Mouse (Mus musculus): ENCODE measurements at regions not wholly inside any gene's neighbourhood (a gene's known extent, or its start where the extent isn't known, plus 50 kb on each side); places are given as distances from the start of the nearest gene placed in this dataset.
A peak's percentile ranks its signal among the peaks of the same experiment; 100 is the strongest.

DNA sequence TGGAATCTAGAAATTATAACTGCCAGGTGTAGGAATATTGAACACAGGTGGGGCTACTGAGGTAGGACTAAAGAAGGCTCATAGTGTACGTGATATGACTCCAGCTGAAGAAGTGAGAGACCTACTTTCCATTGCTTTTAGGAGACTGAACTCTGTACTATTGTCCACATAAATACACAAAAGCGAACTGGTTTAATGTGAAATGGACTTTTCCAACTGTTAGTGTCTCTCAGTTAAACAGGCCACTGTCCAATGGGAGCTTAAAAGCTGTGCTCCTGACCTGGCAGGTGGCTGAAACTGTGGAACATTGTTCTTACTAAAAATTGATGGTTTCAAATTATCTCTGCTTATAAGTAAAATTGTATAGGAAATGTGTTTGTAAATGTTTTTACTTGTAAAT, 381.4 kb downstream of the 1700129C05Rik start:
- no peaks in the 10 kb centered on the region for H3K4me1 ChIP-seq (replicated peaks; ENCODE audit: control insufficient read depth, insufficient read depth, low read length)
- H3K9ac ChIP-seq (replicated peaks; ENCODE audit: low read depth, low read length): no peak overlapping the region
- no peaks in the 10 kb centered on the region for H3K9me3 ChIP-seq (ENCODE audit: control insufficient read depth, low read length)
- ATAC-seq: no peak
- no peak overlapping the region for H3K4me3 ChIP-seq (replicated peaks; ENCODE audit: low read length)
- no peaks in the 10 kb centered on the region for H3K36me3 ChIP-seq (ENCODE audit: control insufficient read depth, insufficient read depth)
- H3K4me2 ChIP-seq (ENCODE audit: low read length): no peak overlapping the region
- no peaks in the 10 kb centered on the region for H3K27me3 ChIP-seq (replicated peaks; ENCODE audit: control insufficient read depth, insufficient read depth, low read length)
- H3K27ac ChIP-seq (ENCODE audit: low read length): no peak overlapping the region
- 87% methylated on average over 2 of the region's 2 CpGs for whole genome bisulfite sequencing

DNA sequence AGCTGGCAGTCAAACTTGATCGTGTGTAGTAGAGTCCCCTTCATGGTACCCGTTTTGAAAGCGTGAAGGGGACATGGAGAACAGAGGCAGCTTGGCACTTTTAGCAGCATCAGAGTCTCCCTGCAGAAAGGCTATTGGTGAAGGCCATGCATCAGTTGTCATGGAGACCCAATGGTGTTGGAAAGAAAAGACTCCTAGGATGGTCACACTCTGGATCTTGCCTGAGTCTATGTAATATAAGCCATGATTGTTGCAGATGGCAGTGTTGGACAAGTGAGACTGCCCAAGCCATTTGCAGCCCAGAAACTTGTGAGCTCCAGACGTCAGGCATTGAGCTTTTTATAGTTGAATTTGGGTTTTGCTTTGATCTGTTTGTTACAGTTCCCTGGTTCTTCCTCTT, 382.9 kb downstream of the 1700129C05Rik start:
- no peaks in the 10 kb centered on the region for H3K36me3 ChIP-seq (ENCODE audit: control insufficient read depth, insufficient read depth)
- no peak overlapping the region for H3K4me2 ChIP-seq (ENCODE audit: low read length)
- no peaks in the 10 kb centered on the region for H3K27me3 ChIP-seq (replicated peaks; ENCODE audit: control insufficient read depth, insufficient read depth, low read length)
- no peak overlapping the region for H3K9ac ChIP-seq (replicated peaks; ENCODE audit: low read depth, low read length)
- H3K4me3 ChIP-seq (replicated peaks; ENCODE audit: low read length): no peak overlapping the region
- ATAC-seq: no peak
- no peaks in the 10 kb centered on the region for H3K9me3 ChIP-seq (ENCODE audit: control insufficient read depth, low read length)
- H3K4me1 ChIP-seq (replicated peaks; ENCODE audit: control insufficient read depth, insufficient read depth, low read length): no peaks in the 10 kb centered on the region
- no peak overlapping the region for H3K27ac ChIP-seq (ENCODE audit: low read length)
- 91% methylated on average over 4 of the region's 4 CpGs for WGBS

DNA sequence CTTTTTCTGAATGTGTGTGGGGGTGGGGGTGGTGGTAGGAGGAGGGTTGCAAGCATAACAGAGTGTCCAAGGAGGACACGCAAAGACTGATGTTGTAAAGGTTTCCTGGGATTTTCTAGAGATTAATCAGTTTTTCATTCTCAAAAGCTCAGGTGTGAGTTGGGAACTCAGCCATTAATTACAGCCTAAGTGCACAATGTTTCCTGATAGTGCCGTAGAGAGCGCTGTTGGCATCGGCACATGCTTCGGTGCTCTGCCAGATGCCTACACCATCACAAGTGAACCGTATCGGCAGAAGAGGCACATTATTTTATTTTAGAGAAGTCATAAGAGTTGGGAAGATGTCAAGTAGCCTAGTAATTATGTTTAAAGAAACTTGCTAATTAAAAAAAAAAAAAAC, 388.9 kb downstream of the 1700129C05Rik start:
- no peak for ATAC-seq
- 83% methylated on average over 7 of the region's 7 CpGs for WGBS
- no peak overlapping the region for H3K27ac ChIP-seq (ENCODE audit: low read length)

DNA sequence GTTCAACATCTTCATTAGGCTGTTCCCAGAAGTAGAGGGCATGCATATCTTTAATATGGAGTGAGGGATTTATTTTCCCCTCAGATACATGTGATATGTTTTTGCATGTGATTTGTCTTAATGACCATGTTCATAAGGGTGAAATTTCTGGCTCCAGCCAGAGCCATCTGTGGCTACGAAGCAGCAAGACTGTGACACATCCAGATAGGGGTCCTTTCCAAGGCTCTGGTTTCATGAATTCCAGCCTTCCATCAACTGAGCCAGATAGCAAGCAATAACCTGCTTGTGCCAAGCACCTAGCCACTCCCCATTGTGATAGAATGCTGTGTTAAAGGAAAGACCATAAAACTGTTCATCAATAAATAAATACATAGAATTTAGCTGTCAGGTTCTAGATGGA, 389.6 kb downstream of the 1700129C05Rik start:
- Histone ChIP-seq H3K4me1 (replicated peaks; ENCODE audit: control insufficient read depth, insufficient read depth, low read length) (no peaks in the 10 kb centered on the region), H3K4me3 (replicated peaks; ENCODE audit: low read length) (no peak overlapping the region), H3K9ac (replicated peaks; ENCODE audit: low read depth, low read length) (no peak overlapping the region), H3K36me3 (ENCODE audit: control insufficient read depth, insufficient read depth) (no peaks in the 10 kb centered on the region), H3K4me2 (ENCODE audit: low read length) (no peak overlapping the region), H3K27me3 (replicated peaks; ENCODE audit: control insufficient read depth, insufficient read depth, low read length) (no peaks in the 10 kb centered on the region), H3K27ac (ENCODE audit: low read length) (no peak overlapping the region), H3K9me3 (ENCODE audit: control insufficient read depth, low read length) (no peaks in the 10 kb centered on the region)
- WGBS: 79% methylated on average over 1 of the region's 1 CpGs
- no peak for ATAC-seq

More for the DNA sequence above, 388.9 kb downstream of the 1700129C05Rik start:
- H3K4me1 ChIP-seq (replicated peaks; ENCODE audit: control insufficient read depth, insufficient read depth, low read length): no peaks in the 10 kb centered on the region
- H3K9ac ChIP-seq (replicated peaks; ENCODE audit: low read depth, low read length): no peak overlapping the region
- no peaks in the 10 kb centered on the region for H3K27me3 ChIP-seq (replicated peaks; ENCODE audit: control insufficient read depth, insufficient read depth, low read length)
- no peak overlapping the region for H3K4me2 ChIP-seq (ENCODE audit: low read length)
- no peaks in the 10 kb centered on the region for H3K36me3 ChIP-seq (ENCODE audit: control insufficient read depth, insufficient read depth)
- H3K4me3 ChIP-seq (replicated peaks; ENCODE audit: low read length): no peak overlapping the region
- no peaks in the 10 kb centered on the region for H3K9me3 ChIP-seq (ENCODE audit: control insufficient read depth, low read length)

DNA sequence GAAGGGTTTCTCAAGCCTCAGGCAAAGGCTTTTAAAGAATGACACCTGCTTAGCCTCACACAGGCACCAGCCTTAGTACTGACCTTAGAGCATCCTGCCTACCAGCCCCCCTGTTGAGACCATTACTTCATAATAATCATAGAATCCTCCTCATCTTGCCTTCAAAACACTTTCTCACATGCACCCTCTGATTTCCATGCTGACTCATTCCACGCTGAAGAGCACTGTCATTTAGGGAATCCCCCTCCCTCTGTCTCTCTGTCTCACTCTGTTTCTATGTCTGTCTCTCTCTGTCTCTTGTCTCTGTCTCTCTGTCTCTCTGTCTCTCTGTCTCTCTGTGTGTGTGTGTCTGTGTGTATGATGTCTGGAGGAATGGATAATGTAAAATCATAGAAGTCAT, 416.3 kb downstream of the 1700129C05Rik start:
- no peaks in the 10 kb centered on the region for H3K4me1 ChIP-seq (replicated peaks; ENCODE audit: control insufficient read depth, insufficient read depth, low read length)
- no peak overlapping the region for H3K4me2 ChIP-seq (ENCODE audit: low read length)
- no peak overlapping the region for H3K4me3 ChIP-seq (replicated peaks; ENCODE audit: low read length)
- 73% methylated on average over 1 of the region's 1 CpGs for WGBS
- no peaks in the 10 kb centered on the region for H3K36me3 ChIP-seq (ENCODE audit: control insufficient read depth, insufficient read depth)
- H3K9ac ChIP-seq (replicated peaks; ENCODE audit: low read depth, low read length): no peak overlapping the region
- no peaks in the 10 kb centered on the region; the same call in 1 of the 2 replicates for H3K9me3 ChIP-seq (ENCODE audit: control insufficient read depth, low read length)
- H3K27ac ChIP-seq (ENCODE audit: low read length): no peak overlapping the region
- no peaks in the 10 kb centered on the region for H3K27me3 ChIP-seq (replicated peaks; ENCODE audit: control insufficient read depth, insufficient read depth, low read length)
- no peak for ATAC-seq

DNA sequence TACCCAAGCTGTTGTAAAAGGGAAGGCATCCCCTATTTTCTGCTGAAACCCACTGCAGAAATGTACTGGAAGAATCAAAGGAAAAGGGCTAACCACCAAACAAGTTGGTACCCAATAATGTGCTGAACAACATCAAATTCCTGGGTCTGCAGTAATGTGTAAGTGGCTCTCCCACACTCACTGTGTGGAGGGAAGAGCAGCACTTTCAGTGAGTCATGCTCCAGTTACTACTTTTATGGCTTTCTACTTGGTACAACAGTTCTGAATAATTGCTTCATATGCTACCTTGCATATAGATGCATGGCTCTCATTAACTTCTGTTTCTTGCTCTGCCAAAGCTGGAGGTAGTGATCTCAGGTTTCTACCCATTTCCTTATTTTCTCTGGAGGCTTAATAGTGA, 427.8 kb downstream of the 1700129C05Rik start:
- Histone ChIP-seq H3K4me1 (replicated peaks; ENCODE audit: control insufficient read depth, insufficient read depth, low read length) (no peaks in the 10 kb centered on the region), H3K27ac (ENCODE audit: low read length) (no peak overlapping the region), H3K4me3 (replicated peaks; ENCODE audit: low read length) (no peak overlapping the region), H3K36me3 (ENCODE audit: control insufficient read depth, insufficient read depth) (no peaks in the 10 kb centered on the region), H3K9me3 (ENCODE audit: control insufficient read depth, low read length) (no peaks in the 10 kb centered on the region), H3K9ac (replicated peaks; ENCODE audit: low read depth, low read length) (no peak overlapping the region), H3K4me2 (ENCODE audit: low read length) (no peak overlapping the region), H3K27me3 (replicated peaks; ENCODE audit: control insufficient read depth, insufficient read depth, low read length) (no peaks in the 10 kb centered on the region)
- no peak for ATAC-seq

DNA sequence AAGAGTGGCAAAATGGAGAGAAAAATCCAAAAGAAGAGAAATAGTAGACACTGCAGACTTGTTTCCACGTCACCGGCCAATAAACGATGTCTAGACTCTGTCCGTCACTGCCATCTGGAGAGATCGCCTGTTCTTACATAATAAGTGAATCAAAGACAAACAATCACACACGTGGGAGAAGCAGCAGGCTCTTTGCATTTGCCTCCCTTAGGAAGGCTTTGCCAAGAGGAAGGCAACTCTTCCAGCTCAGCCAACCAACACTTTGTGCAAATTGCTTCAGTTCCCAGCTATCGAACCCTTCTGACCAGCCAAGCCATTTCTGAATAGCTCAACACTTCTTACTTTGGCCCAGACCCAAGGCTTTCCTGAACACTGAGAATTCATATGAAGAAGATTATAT, 432.8 kb downstream of the 1700129C05Rik start:
- Histone ChIP-seq H3K9ac (replicated peaks; ENCODE audit: low read depth, low read length) (no peak overlapping the region), H3K9me3 (ENCODE audit: control insufficient read depth, low read length) (no peaks in the 10 kb centered on the region), H3K27ac (ENCODE audit: low read length) (no peak overlapping the region), H3K36me3 (ENCODE audit: control insufficient read depth, insufficient read depth) (no peaks in the 10 kb centered on the region), H3K4me2 (ENCODE audit: low read length) (no peak overlapping the region), H3K4me3 (replicated peaks; ENCODE audit: low read length) (no peak overlapping the region), H3K4me1 (replicated peaks; ENCODE audit: control insufficient read depth, insufficient read depth, low read length) (no peaks in the 10 kb centered on the region), H3K27me3 (replicated peaks; ENCODE audit: control insufficient read depth, insufficient read depth, low read length) (no peaks in the 10 kb centered on the region)
- peak; percentile 62 for ATAC-seq
- WGBS: 48% methylated on average over 7 of the region's 7 CpGs

DNA sequence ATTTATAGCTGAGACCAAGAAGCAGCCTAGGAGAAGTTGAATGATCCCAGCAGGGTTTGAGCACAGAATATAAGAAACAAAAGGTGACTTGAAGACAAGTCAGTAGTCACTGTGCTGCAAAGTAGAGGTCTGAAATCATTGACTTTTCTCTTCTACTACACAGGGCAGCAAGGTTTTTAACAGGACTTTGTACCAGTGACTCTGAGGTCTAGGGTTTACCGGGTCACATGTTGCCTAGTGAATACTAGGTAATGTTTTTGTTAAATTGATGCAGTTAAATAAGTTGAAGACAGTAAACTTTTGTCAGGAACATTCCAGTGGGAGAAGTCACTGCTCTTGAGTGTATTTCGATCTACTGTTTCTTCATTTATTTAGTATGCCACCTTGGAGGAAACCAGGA, 433.4 kb downstream of the 1700129C05Rik start:
- ATAC-seq: no peak
- Histone ChIP-seq H3K4me2 (ENCODE audit: low read length) (no peak overlapping the region), H3K4me3 (replicated peaks; ENCODE audit: low read length) (no peak overlapping the region), H3K4me1 (replicated peaks; ENCODE audit: control insufficient read depth, insufficient read depth, low read length) (no peaks in the 10 kb centered on the region), H3K27ac (ENCODE audit: low read length) (no peak overlapping the region), H3K27me3 (replicated peaks; ENCODE audit: control insufficient read depth, insufficient read depth, low read length) (no peaks in the 10 kb centered on the region), H3K36me3 (ENCODE audit: control insufficient read depth, insufficient read depth) (no peaks in the 10 kb centered on the region), H3K9me3 (ENCODE audit: control insufficient read depth, low read length) (no peaks in the 10 kb centered on the region), H3K9ac (replicated peaks; ENCODE audit: low read depth, low read length) (no peak overlapping the region)
- 91% methylated on average over 2 of the region's 2 CpGs for WGBS

DNA sequence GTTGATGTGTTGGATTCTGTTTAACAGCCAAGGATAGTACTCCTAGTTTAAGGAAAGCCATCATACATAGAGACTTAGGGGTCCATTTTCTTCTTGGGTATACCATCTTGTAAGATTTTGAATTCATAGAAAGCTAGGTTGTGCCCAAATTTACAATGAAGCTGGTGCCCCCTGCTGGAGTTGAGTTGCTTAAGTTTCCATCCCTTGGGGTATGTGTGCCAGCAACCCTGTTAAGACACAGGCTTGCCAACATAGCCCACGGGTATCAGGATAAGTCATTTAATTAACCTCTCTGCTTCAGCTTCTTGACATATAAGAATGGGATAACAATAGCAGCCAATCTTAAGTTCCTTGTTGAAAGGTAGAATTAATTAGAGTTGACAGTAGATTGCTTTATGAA, 440.9 kb downstream of the 1700129C05Rik start:
- no peak overlapping the region for H3K9ac ChIP-seq (replicated peaks; ENCODE audit: low read depth, low read length)
- WGBS: 12% methylated on average over 1 of the region's 1 CpGs
- H3K4me1 ChIP-seq (replicated peaks; ENCODE audit: control insufficient read depth, insufficient read depth, low read length): no peaks in the 10 kb centered on the region
- H3K36me3 ChIP-seq (ENCODE audit: control insufficient read depth, insufficient read depth): no peaks in the 10 kb centered on the region
- ATAC-seq: peak; percentile 62
- H3K27me3 ChIP-seq (replicated peaks; ENCODE audit: control insufficient read depth, insufficient read depth, low read length): no peaks in the 10 kb centered on the region
- H3K4me2 ChIP-seq (ENCODE audit: low read length): no peak overlapping the region
- no peak overlapping the region for H3K4me3 ChIP-seq (replicated peaks; ENCODE audit: low read length)
- H3K9me3 ChIP-seq (ENCODE audit: control insufficient read depth, low read length): no peaks in the 10 kb centered on the region
- H3K27ac ChIP-seq (ENCODE audit: low read length): no peak overlapping the region

DNA sequence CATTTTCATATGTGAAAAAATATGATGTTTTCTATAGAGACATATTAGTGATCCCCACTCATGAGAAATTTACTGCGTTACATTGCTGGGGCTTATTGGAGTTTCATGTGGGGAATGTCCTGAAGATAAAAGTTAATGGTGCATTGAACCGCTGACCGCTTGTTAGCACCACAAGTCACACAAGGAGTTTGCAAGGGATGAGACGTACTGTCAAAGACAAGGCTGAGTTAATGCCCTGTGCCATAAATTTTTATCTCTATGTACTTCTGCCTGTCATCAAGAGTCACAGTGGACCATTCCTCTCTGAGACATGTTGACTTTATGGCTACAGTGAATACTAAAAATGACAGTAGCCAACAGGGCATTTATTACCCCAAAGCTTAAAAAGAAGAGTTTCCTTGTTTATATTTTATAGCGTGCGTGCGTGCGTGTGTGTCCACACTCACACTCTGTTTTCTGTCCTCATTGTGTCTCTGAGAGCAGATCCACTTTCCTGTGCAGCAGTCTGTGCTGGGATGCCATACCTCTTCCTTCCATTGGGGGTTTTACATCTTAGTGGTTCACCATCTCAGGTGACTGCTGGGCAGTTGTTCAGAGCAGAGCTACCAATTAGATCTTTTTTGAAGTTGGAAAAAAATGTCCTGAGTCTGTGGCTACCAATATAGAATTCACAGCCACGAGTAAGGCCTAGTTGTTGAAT, 451.4 kb downstream of the 1700129C05Rik start:
- H3K36me3 ChIP-seq (ENCODE audit: control insufficient read depth, insufficient read depth): no peaks in the 10 kb centered on the region
- no peak overlapping the region for H3K9ac ChIP-seq (replicated peaks; ENCODE audit: low read depth, low read length)
- no peaks in the 10 kb centered on the region for H3K27me3 ChIP-seq (replicated peaks; ENCODE audit: control insufficient read depth, insufficient read depth, low read length)
- ATAC-seq: no peak
- WGBS: 92% methylated on average over 9 of the region's 9 CpGs
- no peak overlapping the region for H3K27ac ChIP-seq (ENCODE audit: low read length)
- no peak overlapping the region for H3K4me2 ChIP-seq (ENCODE audit: low read length)
- no peaks in the 10 kb centered on the region for H3K4me1 ChIP-seq (replicated peaks; ENCODE audit: control insufficient read depth, insufficient read depth, low read length)
- no peak overlapping the region for H3K4me3 ChIP-seq (replicated peaks; ENCODE audit: low read length)
- H3K9me3 ChIP-seq (ENCODE audit: control insufficient read depth, low read length): no peaks in the 10 kb centered on the region
